Mouse (Mus musculus): ENCODE data around the gene Morn2. TPM values are rescaled to one million over a fixed set of nuclear protein-coding genes. Genes with fewer than 3 reads are reported as not detected.
"Not testable (repeated sequence)": the region's sequence is repeated elsewhere in the genome, so short reads cannot be mapped to it uniquely, and the experiment has no call there.

Gene Morn2
- 11.1 and 13.3 TPM in 2 replicates for total RNA-seq (2017)

GRCm38 (mm10) chr17:80290074-80290657, at the start of gene Morn2, which contains the start of gene Dhx57:
Gene Morn2, plus strand, starts transcription at chr17:80290203.
Gene Dhx57, minus strand, starts transcription at chr17:80290476.
- peak; percentile 99 for ATAC-seq (replicated peaks in 1 of 2; ENCODE audit: insufficient read depth in 1 of 2, low FRiP score in 2 of 2, low TSS enrichment in 1 of 2, low read depth in 1 of 2, poor library complexity in 2 of 2, severe bottlenecking in 2 of 2)

- no peak for ATAC-seq (replicated peaks in 1 of 2; ENCODE audit: insufficient read depth in 1 of 2, low FRiP score in 2 of 2, low TSS enrichment in 1 of 2, low read depth in 1 of 2, poor library complexity in 2 of 2, severe bottlenecking in 2 of 2)
Measured at GRCm38 (mm10) chr17:80241594-80241993, 48.4 kb upstream of the Morn2 start.

- ATAC-seq (replicated peaks in 1 of 2; ENCODE audit: insufficient read depth in 1 of 2, low FRiP score in 2 of 2, low TSS enrichment in 1 of 2, low read depth in 1 of 2, poor library complexity in 2 of 2, severe bottlenecking in 2 of 2), result no peak
Measured at GRCm38 (mm10) chr17:80243116-80243515, 46.9 kb upstream of the Morn2 start.

GRCm38 (mm10) chr17:80252757-80253525, 37.1 kb upstream of the Morn2 start:
- no peak for ATAC-seq (replicated peaks in 1 of 2; ENCODE audit: insufficient read depth in 1 of 2, low FRiP score in 2 of 2, low TSS enrichment in 1 of 2, low read depth in 1 of 2, poor library complexity in 2 of 2, severe bottlenecking in 2 of 2)

- no peak for ATAC-seq (replicated peaks in 1 of 2; ENCODE audit: insufficient read depth in 1 of 2, low FRiP score in 2 of 2, low TSS enrichment in 1 of 2, low read depth in 1 of 2, poor library complexity in 2 of 2, severe bottlenecking in 2 of 2)
Measured at GRCm38 (mm10) chr17:80254421-80254820, 35.6 kb upstream of the Morn2 start.

- ATAC-seq (replicated peaks in 1 of 2; ENCODE audit: insufficient read depth in 1 of 2, low FRiP score in 2 of 2, low TSS enrichment in 1 of 2, low read depth in 1 of 2, poor library complexity in 2 of 2, severe bottlenecking in 2 of 2), result no peak
Measured at GRCm38 (mm10) chr17:80255208-80255607, 34.8 kb upstream of the Morn2 start.

GRCm38 (mm10) chr17:80267065-80267464, 22.9 kb upstream of the Morn2 start:
- no peak for ATAC-seq (replicated peaks in 1 of 2; ENCODE audit: insufficient read depth in 1 of 2, low FRiP score in 2 of 2, low TSS enrichment in 1 of 2, low read depth in 1 of 2, poor library complexity in 2 of 2, severe bottlenecking in 2 of 2)

- no peak for ATAC-seq (replicated peaks in 1 of 2; ENCODE audit: insufficient read depth in 1 of 2, low FRiP score in 2 of 2, low TSS enrichment in 1 of 2, low read depth in 1 of 2, poor library complexity in 2 of 2, severe bottlenecking in 2 of 2)
Measured at GRCm38 (mm10) chr17:80268151-80268550, 21.9 kb upstream of the Morn2 start.

GRCm38 (mm10) chr17:80270622-80271021, 19.4 kb upstream of the Morn2 start:
- not testable (repeated sequence) for ATAC-seq (replicated peaks in 1 of 2; ENCODE audit: insufficient read depth in 1 of 2, low FRiP score in 2 of 2, low TSS enrichment in 1 of 2, low read depth in 1 of 2, poor library complexity in 2 of 2, severe bottlenecking in 2 of 2)

GRCm38 (mm10) chr17:80278255-80278654, 11.7 kb upstream of the Morn2 start:
- ATAC-seq (replicated peaks in 1 of 2; ENCODE audit: insufficient read depth in 1 of 2, low FRiP score in 2 of 2, low TSS enrichment in 1 of 2, low read depth in 1 of 2, poor library complexity in 2 of 2, severe bottlenecking in 2 of 2), result no peak

GRCm38 (mm10) chr17:80279340-80280070, 10.5 kb upstream of the Morn2 start:
- no peak for ATAC-seq (replicated peaks in 1 of 2; ENCODE audit: insufficient read depth in 1 of 2, low FRiP score in 2 of 2, low TSS enrichment in 1 of 2, low read depth in 1 of 2, poor library complexity in 2 of 2, severe bottlenecking in 2 of 2)

- ATAC-seq (replicated peaks in 1 of 2; ENCODE audit: insufficient read depth in 1 of 2, low FRiP score in 2 of 2, low TSS enrichment in 1 of 2, low read depth in 1 of 2, poor library complexity in 2 of 2, severe bottlenecking in 2 of 2), result no peak
Measured at GRCm38 (mm10) chr17:80284446-80284845, 5.6 kb upstream of the Morn2 start.

- no peak for ATAC-seq (replicated peaks in 1 of 2; ENCODE audit: insufficient read depth in 1 of 2, low FRiP score in 2 of 2, low TSS enrichment in 1 of 2, low read depth in 1 of 2, poor library complexity in 2 of 2, severe bottlenecking in 2 of 2)
Measured at GRCm38 (mm10) chr17:80288012-80288411, 2.0 kb upstream of the Morn2 start.

- peak in 1 of 2 experiments; percentile 36; a peak in 2 of 4 replicates for ATAC-seq (replicated peaks in 1 of 2; ENCODE audit: insufficient read depth in 1 of 2, low FRiP score in 2 of 2, low TSS enrichment in 1 of 2, low read depth in 1 of 2, poor library complexity in 2 of 2, severe bottlenecking in 2 of 2)
Measured at GRCm38 (mm10) chr17:80289280-80290073, 526 bp upstream of the Morn2 start.

- ATAC-seq (replicated peaks in 1 of 2; ENCODE audit: insufficient read depth in 1 of 2, low FRiP score in 2 of 2, low TSS enrichment in 1 of 2, low read depth in 1 of 2, poor library complexity in 2 of 2, severe bottlenecking in 2 of 2), result peak; percentile 33 to 40; a peak in 2 of 4 replicates
Measured at GRCm38 (mm10) chr17:80291148-80291547, 1.1 kb downstream of the Morn2 start.

GRCm38 (mm10) chr17:80295258-80295657, 5.3 kb downstream of the Morn2 start:
- no peak for ATAC-seq (replicated peaks in 1 of 2; ENCODE audit: insufficient read depth in 1 of 2, low FRiP score in 2 of 2, low TSS enrichment in 1 of 2, low read depth in 1 of 2, poor library complexity in 2 of 2, severe bottlenecking in 2 of 2)

GRCm38 (mm10) chr17:80298844-80299243, 8.8 kb downstream of the Morn2 start:
- ATAC-seq (replicated peaks in 1 of 2; ENCODE audit: insufficient read depth in 1 of 2, low FRiP score in 2 of 2, low TSS enrichment in 1 of 2, low read depth in 1 of 2, poor library complexity in 2 of 2, severe bottlenecking in 2 of 2), result no peak

Data from hematopoietic stem cell, adult 5-6 weeks (primary cell).